Mouse (Mus musculus) megakaryocyte, embryonic 14.5 days (primary cell): ENCODE results near the gene Slc44a3.

Experiments used
- FLI1 ChIP-seq: IDR thresholded peaks from 2 replicates; pipeline ENCODE4 v1.6.1; 2012; ENCODE audit warnings: low read length, inconsistent platforms, mixed read lengths
- GATA1 ChIP-seq: IDR thresholded peaks from 3 replicates; pipeline ENCODE4 v1.6.1; 2012; ENCODE audit warnings: mixed read lengths, low read length, inconsistent platforms, borderline replicate concordance

DNA sequence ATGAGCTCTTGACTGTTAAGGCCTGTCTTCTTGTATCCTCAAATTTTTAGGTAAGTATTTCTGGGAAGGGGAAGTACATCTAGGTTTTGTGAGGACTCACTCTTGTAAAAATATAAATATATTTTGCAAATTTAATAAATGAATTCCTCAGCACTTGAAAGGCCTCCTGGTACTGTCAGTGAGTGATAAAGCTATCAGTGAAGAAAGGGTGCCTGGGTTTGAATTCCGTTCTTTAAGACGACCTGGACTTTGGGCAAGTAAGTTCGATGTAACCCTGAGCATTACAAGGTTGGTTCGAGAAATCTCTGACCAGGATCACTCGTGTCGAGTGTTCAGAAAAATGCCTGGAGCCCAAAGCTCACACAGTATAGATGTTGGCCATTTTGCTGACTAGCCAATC is 98.8 kb downstream of the Slc44a3 start:
- TF ChIP-seq GATA1 = no peak
- TF ChIP-seq FLI1 = no peak
